Mouse (Mus musculus) forebrain, embryonic 12.5 days (tissue): ENCODE data around the gene Chn2. TPM values are rescaled to one million over a fixed set of nuclear protein-coding genes. Genes with fewer than 3 reads are reported as not detected.
A peak's percentile ranks its signal among the peaks of the same experiment; 100 is the strongest.
"Not testable (repeated sequence)": the region's sequence is repeated elsewhere in the genome, so short reads cannot be mapped to it uniquely, and the experiment has no call there.

Experiments used
- ATAC-seq: fragments of 200-750 bp; cut with Nextera tagmentation; 2 replicates; pipeline ENCODE4 v1.8.0; 2017; ENCODE audit warnings: moderate TSS enrichment; ENCODE audit not compliant: low FRiP score
- H3K27ac ChIP-seq: fragments of 300-500 bp; sonication (generic); 2 replicates; pipeline ENCODE4 v1.5.1; 2016; ENCODE audit warnings: mild to moderate bottlenecking
- H3K27me3 ChIP-seq: fragments of 300-500 bp; sonication (generic); 2 replicates; pipeline ENCODE4 v1.6.1; 2016; ENCODE audit warnings: mild to moderate bottlenecking
- H3K36me3 ChIP-seq: fragments of 300-500 bp; sonication (generic); replicated peaks from 2 replicates; pipeline ENCODE4 v1.6.1; 2016; ENCODE audit warnings: mild to moderate bottlenecking
- H3K4me1 ChIP-seq: fragments of 300-500 bp; sonication (generic); 2 replicates; pipeline ENCODE4 v1.6.1; 2016
- H3K4me2 ChIP-seq: fragments of 300-500 bp; sonication (generic); 2 replicates; pipeline ENCODE4 v1.6.1; 2016; ENCODE audit warnings: mild to moderate bottlenecking, moderate library complexity
- H3K4me3 ChIP-seq: fragments of 300-500 bp; sonication (generic); replicated peaks from 2 replicates; pipeline ENCODE4 v1.5.1; 2016; ENCODE audit warnings: mild to moderate bottlenecking
- H3K9ac ChIP-seq: fragments of 300-500 bp; sonication (generic); 2 replicates; pipeline ENCODE4 v1.6.1; 2016; ENCODE audit warnings: mild to moderate bottlenecking
- H3K9me3 ChIP-seq: fragments of 300-500 bp; sonication (generic); 2 replicates; pipeline ENCODE4 v1.6.1; 2016
- WGBS: fragments of 180-500 bp; shearing (Covaris S2); methylation state at CpG from one replicate; pipeline ENCODE4 v1.1.7; 2016; 5-methylcytosine and 5-hydroxymethylcytosine counted together
- polyA plus RNA-seq: library from polyadenylated mRNA; unstranded; fragments of >200 nt; fragmentation: Nextera tagmentation; extraction: Ambion mirVana; gene quantifications from 2 replicates; pipeline ENCODE4 v1.2.1, GENCODE M21; 2016

Gene Chn2
- polyA plus RNA-seq, 1 experiment from 2014 or later: 29.8 TPM

- Histone ChIP-seq H3K9ac (no peak overlapping the region), H3K9me3 (no peaks in the 10 kb centered on the region), H3K4me2 (no peak overlapping the region), H3K27ac (no peak overlapping the region), H3K27me3 (no peaks in the 10 kb centered on the region), H3K4me3 (no peak overlapping the region), H3K4me1 (peaks cover 19% of the 10 kb centered on the region), H3K36me3 (no peaks in the 10 kb centered on the region)
- ATAC-seq: no peak
- 96% methylated on average over 4 of the region's 4 CpGs for WGBS
Observed at GRCm38 (mm10) chr6:54165863-54166262, 126.5 kb downstream of the Chn2 start.

GRCm38 (mm10) chr6:54166991-54167546 lies 127.7 kb downstream of the Chn2 start:
- no peak for ATAC-seq
- H3K27me3 ChIP-seq: no peaks in the 10 kb centered on the region
- no peak overlapping the region for H3K27ac ChIP-seq
- H3K9ac ChIP-seq: no peak overlapping the region
- no peaks in the 10 kb centered on the region for H3K36me3 ChIP-seq
- WGBS: 71% methylated on average over 7 of the region's 7 CpGs
- H3K4me3 ChIP-seq: no peak overlapping the region
- H3K4me1 ChIP-seq: peaks cover 25% of the 10 kb centered on the region
- H3K4me2 ChIP-seq: no peak overlapping the region
- H3K9me3 ChIP-seq: no peaks in the 10 kb centered on the region

GRCm38 (mm10) chr6:54170286-54170894 lies 131.0 kb downstream of the Chn2 start:
- Histone ChIP-seq H3K27me3 (no peaks in the 10 kb centered on the region), H3K36me3 (no peaks in the 10 kb centered on the region), H3K9me3 (no peaks in the 10 kb centered on the region), H3K9ac (no peak overlapping the region), H3K4me3 (no peak overlapping the region), H3K4me1 (peaks cover 21% of the 10 kb centered on the region), H3K27ac (peak overlapping the region; percentile 38; the same call in 1 of the 2 replicates), H3K4me2 (no peak overlapping the region)
- 47% methylated on average over 11 of the region's 11 CpGs for WGBS
- peak; percentile 53; the same call in 1 of the 2 replicates for ATAC-seq

GRCm38 (mm10) chr6:54171385-54171784 lies 132.0 kb downstream of the Chn2 start:
- no peaks in the 10 kb centered on the region for H3K27me3 ChIP-seq
- no peak overlapping the region for H3K27ac ChIP-seq
- ATAC-seq: no peak
- no peak overlapping the region for H3K4me3 ChIP-seq
- H3K9ac ChIP-seq: no peak overlapping the region
- WGBS: 84% methylated on average over 6 of the region's 6 CpGs
- H3K36me3 ChIP-seq: no peaks in the 10 kb centered on the region
- H3K4me1 ChIP-seq: peaks cover 21% of the 10 kb centered on the region
- H3K4me2 ChIP-seq: no peak overlapping the region
- no peaks in the 10 kb centered on the region for H3K9me3 ChIP-seq

- no peak overlapping the region for H3K4me3 ChIP-seq
- H3K9me3 ChIP-seq: no peaks in the 10 kb centered on the region
- no peak overlapping the region for H3K27ac ChIP-seq
- ATAC-seq: no peak
- WGBS: 86% methylated on average over 8 of the region's 8 CpGs
- no peak overlapping the region for H3K9ac ChIP-seq
- no peaks in the 10 kb centered on the region for H3K27me3 ChIP-seq
- H3K4me2 ChIP-seq: no peak overlapping the region
- peaks cover 11% of the 10 kb centered on the region for H3K4me1 ChIP-seq
- H3K36me3 ChIP-seq: no peaks in the 10 kb centered on the region
Observed at GRCm38 (mm10) chr6:54175473-54176215, 136.3 kb downstream of the Chn2 start.

GRCm38 (mm10) chr6:54177081-54177480 lies 137.7 kb downstream of the Chn2 start:
- H3K4me3 ChIP-seq, H3K27ac ChIP-seq, H3K4me2 ChIP-seq, H3K4me1 ChIP-seq, H3K27me3 ChIP-seq, H3K9ac ChIP-seq, H3K9me3 ChIP-seq, H3K36me3 ChIP-seq, ATAC-seq: not testable (repeated sequence)
- WGBS: 97% methylated on average over 6 of the region's 6 CpGs

GRCm38 (mm10) chr6:54179056-54179873 lies 139.9 kb downstream of the Chn2 start:
- no peak for ATAC-seq
- H3K9me3 ChIP-seq: no peaks in the 10 kb centered on the region
- H3K36me3 ChIP-seq: no peaks in the 10 kb centered on the region
- H3K27me3 ChIP-seq: no peaks in the 10 kb centered on the region
- H3K9ac ChIP-seq: no peak overlapping the region
- no peak overlapping the region for H3K4me3 ChIP-seq
- H3K4me2 ChIP-seq: no peak overlapping the region
- H3K4me1 ChIP-seq: peaks cover 9% of the 10 kb centered on the region
- WGBS: 90% methylated on average over 1 of the region's 1 CpGs
- no peak overlapping the region for H3K27ac ChIP-seq

GRCm38 (mm10) chr6:54179874-54180212 lies 140.5 kb downstream of the Chn2 start:
- Histone ChIP-seq H3K4me3 (no peak overlapping the region), H3K9ac (no peak overlapping the region), H3K4me2 (no peak overlapping the region), H3K27me3 (no peaks in the 10 kb centered on the region), H3K36me3 (no peaks in the 10 kb centered on the region), H3K4me1 (peaks cover 11% of the 10 kb centered on the region), H3K9me3 (no peaks in the 10 kb centered on the region), H3K27ac (no peak overlapping the region)
- no peak for ATAC-seq
- 85% methylated on average over 6 of the region's 6 CpGs for WGBS

- Histone ChIP-seq H3K9ac (no peak overlapping the region), H3K4me2 (no peak overlapping the region), H3K36me3 (no peaks in the 10 kb centered on the region), H3K27ac (peak overlapping the region; percentile 37), H3K4me1 (peaks cover 11% of the 10 kb centered on the region), H3K4me3 (no peak overlapping the region), H3K27me3 (no peaks in the 10 kb centered on the region), H3K9me3 (no peaks in the 10 kb centered on the region)
- ATAC-seq: no peak
- 58% methylated on average over 14 of the region's 14 CpGs for WGBS
Observed at GRCm38 (mm10) chr6:54183825-54184578, 144.6 kb downstream of the Chn2 start.

GRCm38 (mm10) chr6:54193631-54194305 lies 154.4 kb downstream of the Chn2 start:
- Histone ChIP-seq H3K27ac (peak overlapping the region; percentile 61; the same call in 1 of the 2 replicates), H3K9me3 (no peaks in the 10 kb centered on the region), H3K4me1 (peaks cover 17% of the 10 kb centered on the region), H3K36me3 (no peaks in the 10 kb centered on the region), H3K27me3 (no peaks in the 10 kb centered on the region), H3K4me3 (no peak overlapping the region), H3K9ac (no peak overlapping the region), H3K4me2 (no peak overlapping the region)
- ATAC-seq: no peak
- 50% methylated on average over 7 of the region's 7 CpGs for WGBS

GRCm38 (mm10) chr6:54197821-54198412 lies 158.6 kb downstream of the Chn2 start:
- no peak overlapping the region for H3K4me2 ChIP-seq
- no peaks in the 10 kb centered on the region for H3K9me3 ChIP-seq
- no peak overlapping the region for H3K4me3 ChIP-seq
- H3K4me1 ChIP-seq: peaks cover 29% of the 10 kb centered on the region
- 85% methylated on average over 5 of the region's 5 CpGs for WGBS
- ATAC-seq: no peak
- no peak overlapping the region for H3K27ac ChIP-seq
- H3K27me3 ChIP-seq: no peaks in the 10 kb centered on the region
- H3K9ac ChIP-seq: no peak overlapping the region
- no peaks in the 10 kb centered on the region for H3K36me3 ChIP-seq
